Mouse (Mus musculus): Measurements from ENCODE around the gene Trappc10. TPM values are rescaled to one million over a fixed set of nuclear protein-coding genes. Genes with fewer than 3 reads are reported as not detected.

The Trappc10 gene
- total RNA-seq, 2 experiments from 2014 or later = 50.7 to 53.6 TPM

DNA sequence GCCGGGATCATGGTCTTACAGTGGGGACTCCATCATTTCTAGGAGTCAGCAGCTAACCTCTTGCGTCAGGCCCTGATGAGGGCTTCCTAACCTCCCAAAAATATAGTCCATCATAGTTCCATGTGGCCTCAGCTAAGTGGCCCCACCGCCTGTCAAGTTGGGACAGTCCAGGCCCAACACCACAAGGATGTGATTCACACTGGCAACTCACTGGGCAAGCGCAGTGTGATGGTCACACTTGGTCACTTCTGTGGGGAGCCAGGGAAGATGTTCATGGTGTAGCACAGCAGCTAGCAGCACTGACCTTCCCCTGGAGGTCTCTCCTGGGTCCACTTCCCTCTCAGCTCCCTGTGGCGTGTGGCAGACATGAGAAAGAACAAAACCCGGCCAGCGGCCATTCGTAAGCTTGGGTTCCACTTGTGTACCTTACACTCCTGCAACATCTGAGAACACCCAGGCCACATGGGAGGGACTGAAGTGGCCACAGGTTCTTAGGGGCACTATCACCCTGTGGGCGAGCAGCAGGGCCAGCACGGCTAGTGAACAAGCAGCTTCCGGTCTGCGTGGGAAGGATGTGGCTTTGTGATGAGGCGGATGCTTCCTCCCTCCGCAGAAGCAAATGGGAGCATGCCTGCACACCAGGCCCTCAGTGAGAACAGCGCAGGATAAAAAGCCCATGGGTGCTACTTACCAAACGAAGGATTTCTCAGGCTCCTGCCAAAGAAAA is 83.9 kb downstream of the Trappc10 start:
- DNase-seq = peak; percentile 34 to 36

DNA sequence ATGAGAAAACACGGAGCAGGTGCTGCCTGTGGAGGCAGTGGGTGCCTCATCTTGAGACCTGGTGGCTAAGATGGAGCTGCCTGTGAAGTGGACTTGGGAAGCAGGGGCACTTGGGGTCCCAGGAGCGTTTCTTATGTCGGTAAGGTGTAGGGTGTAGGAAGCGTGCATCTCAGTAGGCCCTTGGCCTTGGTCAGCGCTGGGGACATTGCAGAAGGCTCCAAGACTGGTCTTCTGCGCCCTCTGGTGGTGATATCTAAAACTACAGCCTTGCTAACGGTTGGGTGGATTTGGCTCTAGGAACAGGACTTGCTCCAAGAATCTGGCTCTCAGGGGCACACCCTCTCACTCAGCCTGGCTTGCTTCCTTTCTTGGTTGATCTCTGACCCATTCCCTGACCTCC is 84.5 kb downstream of the Trappc10 start:
- DNase-seq = peak; percentile 86 to 88

DNA sequence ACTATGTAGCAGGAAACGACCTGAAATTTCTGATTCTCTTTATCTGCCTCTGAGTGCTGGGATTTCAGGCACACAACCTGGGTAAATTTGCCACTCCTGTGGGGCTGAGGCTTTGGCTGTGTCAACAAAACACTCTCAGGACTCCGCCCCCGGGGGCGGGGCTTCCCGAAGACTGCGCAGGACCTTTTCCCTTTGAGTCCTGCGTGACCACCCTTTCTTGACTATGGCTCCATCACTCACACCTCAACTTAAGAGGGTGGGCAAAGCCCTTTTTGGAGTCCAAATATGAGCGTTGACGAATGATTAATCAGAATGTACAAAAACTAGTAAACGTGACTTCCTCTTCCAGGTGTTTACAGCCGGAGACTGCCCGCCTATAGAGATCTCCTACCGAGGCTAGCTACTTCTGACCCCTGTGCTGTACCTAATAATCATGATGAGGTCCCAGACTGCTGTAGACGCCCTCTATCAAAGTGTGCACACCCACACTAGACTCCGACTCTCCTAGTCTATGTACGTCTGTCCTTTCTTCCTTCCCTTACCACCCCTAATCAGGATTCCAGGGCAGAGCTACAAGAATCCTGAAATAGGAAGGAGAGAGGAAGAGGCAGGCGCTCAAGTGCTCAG is 85.1 kb downstream of the Trappc10 start:
- peak; percentile 79 to 89 for DNase-seq

DNA sequence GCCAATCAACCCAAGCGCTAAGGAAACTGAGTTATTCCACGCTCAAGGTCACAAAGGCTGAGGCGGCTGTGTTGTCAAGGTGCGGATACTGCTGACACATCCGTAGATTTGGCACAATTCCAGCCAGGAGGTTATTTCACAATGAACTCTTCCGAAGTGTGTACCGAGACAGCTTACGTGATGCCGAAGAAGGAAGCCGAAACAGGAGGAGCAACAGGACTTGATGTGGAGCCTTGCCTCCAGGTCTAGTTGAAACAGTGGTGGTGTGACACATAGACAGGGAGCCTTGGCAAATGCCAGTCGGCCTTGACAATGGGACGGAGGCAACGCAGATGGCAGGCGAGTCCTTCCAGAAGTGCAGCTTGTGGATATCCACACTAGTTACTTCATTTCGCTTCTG is 86.4 kb downstream of the Trappc10 start:
- DNase-seq = peak; percentile 60 to 73

DNA sequence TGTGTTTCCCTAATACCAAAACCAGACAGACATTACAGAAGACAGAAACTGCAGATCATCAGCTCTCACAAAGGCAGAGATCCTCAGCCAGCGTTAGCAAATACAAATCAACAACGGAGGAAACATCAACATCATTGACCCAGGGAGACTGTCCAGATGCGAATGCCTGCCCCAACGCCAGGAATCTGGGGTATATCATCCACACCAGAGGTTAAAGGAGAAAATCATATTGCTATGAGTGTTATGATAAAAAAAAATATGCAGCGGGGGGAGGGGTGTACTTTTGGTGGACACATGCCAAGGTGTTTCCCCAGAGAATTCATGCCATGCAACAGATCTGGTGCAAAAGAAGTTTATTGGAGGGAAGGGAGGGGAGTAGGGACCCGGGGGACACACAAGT is 87.5 kb downstream of the Trappc10 start:
- no peak for DNase-seq

DNA sequence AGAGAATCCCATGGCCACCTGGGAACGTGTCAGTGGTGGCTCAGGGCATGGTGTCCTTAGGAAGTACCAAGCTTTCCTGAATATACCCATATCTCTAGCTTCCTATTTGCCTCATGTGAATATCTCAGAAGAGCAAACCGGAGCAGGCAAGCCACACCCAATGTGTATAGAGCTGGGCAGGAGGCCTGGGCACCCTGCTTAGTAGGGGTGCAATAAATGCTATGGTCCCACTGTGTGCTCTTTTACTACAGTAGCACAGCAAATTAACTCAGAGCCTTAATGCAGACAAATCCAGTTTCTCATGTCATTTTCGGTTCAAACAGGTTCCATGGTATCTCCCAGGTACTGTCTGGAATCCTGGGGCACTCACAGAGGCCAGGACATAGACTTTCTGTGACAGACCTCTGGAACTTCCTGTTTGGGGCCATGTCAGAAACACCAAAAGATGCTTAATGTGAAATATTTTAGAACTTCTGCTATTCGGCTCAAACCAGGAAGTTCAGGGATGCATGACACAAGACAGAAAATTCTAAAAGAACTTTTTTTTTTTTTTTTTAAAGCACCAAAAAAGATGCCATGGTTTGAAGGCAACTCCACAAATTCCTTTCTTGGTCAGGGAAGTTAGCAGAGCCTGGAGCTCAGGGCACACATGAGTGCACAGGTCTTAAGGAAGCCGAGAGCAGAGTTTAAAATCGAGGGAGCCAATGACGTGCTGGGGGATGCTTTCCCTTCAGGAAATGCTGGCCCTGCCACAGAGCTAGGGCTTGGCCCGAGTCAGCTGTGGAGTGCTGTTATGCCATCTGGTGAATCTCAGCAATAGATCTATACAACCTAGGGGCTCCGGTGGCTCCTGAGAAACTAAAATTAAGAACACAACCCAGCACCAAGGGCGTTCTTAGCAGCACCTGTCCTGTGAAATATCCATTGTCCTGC is 95.3 kb downstream of the Trappc10 start:
- DNase-seq = no peak

DNA sequence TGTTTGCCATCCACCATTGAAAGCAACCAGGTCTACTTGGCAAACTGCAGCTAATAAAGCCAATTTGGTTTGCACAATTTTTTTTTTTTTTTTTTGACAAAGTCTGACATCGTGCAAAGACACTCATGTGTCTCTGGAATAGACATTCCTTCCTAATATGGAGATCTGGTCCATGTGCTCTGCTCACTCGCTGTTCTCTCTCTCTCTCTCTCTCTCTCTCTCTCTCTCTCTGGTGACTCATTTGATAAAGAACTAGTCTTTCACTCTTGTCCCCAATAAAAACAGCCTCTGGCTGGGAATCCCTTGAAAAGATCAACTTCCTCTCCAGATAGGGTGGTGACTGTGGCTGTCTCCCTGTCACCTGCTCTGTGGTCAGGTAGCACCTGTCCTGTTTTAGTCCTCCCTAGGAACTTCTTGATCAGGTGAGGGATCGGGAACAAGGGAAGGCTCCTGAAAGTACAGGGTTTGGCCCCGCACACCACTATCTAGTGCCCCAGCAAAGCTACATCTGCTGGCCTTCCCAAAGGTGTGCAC is 96.5 kb downstream of the Trappc10 start:
- no peak for DNase-seq

DNA sequence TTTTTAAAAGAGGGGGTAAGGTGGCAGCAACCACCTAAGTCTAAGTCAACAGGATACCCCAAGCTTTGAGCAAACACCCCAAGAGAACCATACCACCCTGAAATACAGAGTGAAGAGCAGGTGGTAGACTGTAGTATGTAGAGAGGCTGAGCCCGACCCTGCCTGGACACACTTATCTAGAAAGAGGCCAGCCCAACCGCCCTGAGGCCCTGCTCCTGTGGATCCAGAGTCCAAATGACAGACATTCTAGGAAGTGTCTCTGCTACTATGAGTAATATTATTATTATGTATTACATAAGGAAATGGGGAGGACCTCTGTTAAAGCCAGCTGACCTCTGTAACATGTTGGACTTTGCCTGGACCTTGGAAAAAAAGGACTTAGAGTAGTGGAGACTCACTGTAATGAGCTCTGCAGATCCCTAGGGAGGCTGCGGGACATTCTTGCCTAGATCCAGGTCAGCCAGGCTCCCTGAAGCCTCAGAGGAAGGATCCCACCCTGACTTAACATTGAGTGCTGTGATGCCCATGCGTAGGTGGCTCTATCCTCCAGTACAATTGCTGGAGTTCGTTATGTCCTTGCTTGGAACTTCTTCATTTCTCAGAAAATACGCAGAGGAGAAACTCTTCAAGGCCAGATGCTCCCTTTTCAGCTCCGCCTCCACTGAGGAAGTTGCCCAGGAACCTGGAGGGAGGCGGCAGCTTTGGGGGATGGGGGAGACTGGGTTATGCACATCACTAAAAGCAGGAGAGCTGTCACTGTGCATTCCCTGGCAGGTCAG is 100.5 kb downstream of the Trappc10 start:
- DNase-seq = no peak

DNA sequence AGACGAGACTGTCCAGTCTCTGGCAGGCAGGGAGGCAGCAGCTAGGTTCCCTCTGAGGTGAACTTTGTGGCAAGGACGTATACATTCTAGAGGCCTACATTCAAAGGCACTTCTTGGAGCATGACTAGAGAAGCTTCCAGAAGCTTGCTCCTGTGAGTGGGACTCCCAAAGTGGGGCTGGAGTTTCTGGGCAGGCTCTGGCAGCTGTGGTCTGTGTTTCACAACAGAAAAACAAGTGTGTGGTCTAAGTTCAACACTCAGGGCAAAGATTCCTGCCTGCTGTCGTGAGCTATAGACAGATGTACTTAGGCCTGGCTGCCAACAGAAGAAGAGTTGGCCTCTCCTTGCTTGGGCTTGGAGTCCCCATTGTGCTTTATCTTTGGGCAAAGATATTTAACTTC is 103.6 kb downstream of the Trappc10 start:
- DNase-seq = no peak

DNA sequence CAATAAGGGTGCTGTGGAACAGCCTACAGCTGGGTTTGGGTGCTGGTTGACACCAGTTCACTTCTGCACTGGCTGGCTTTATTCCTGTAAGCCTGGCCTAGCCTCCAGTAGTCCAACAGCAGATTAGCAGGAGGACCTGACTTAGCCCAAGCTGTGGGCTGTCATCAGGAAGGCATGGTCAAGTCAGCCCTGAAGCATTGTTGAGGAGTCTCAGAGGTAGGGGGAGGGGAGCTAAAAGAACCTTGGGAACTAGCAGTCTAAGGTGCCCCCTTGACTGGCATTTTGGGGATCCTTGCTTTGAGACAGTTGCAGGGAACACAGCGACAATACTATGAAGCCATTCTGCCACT is 104.2 kb downstream of the Trappc10 start:
- no peak for DNase-seq

DNA sequence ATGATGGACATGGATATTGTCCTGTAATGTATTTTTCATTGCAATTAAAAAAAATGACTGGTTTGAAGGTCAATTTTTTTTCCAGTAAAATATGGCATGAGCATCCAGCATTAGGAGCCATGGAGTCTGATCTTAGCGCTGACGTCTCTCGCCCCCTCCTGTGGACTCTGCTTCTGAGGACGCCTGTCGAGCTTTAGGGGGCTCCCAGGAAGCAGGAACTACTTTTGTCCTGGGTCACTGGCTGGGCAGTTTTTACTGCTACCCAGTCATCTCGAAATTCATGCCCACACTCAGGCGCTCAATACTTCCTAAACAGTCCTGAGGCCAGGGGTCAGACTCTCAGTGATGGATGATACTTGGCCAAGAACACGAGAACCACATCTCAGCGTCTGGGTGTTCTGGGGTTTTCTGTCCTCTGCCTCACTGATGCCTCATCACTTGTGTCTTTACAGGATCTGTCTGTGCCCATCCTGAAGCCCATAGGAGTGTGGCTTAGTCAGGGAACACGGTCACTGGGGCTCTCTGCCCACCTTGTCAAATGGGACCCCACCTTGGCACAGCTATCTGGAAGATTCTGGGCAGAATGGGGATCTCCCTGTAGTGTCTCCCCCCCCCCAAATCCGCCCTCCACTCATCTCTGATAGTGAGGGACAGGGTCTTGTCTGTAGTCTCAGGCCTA is 104.7 kb downstream of the Trappc10 start:
- DNase-seq = no peak

DNA sequence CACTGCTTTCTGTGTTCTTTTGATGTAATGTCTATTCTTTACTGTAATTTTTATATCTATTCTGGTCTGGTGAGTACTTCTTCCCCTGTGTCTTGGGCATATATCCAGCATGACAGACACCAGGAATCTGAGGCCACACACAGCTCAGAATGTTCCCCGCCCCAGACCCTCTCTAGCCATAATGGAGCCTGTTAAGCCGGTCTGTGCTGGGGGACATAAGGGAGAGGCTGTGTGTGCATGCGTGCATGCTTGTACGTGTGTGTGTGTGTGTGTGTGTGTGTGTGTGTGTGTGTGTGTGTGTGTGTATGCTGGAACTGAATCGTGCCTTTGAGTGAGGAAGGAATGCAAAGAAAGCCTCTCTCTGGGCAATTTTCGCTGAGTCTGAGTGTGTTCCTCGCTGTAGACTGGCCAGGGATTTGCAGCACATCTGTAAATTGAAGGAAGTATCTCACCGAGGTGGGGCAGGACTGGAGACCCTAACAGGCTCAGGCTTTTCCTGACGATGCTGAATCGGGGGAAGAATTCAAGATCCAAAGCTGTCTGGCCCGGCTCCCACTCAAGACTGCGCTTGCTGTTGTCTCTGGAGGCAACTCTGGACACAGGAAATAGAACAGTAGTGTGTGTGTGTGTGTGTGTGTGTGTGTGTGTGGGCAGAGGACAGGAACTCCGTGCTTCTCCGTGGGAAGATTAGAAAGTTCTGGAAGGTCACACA is 105.5 kb downstream of the Trappc10 start:
- DNase-seq = peak in 1 of 2 experiments; percentile 69

DNA sequence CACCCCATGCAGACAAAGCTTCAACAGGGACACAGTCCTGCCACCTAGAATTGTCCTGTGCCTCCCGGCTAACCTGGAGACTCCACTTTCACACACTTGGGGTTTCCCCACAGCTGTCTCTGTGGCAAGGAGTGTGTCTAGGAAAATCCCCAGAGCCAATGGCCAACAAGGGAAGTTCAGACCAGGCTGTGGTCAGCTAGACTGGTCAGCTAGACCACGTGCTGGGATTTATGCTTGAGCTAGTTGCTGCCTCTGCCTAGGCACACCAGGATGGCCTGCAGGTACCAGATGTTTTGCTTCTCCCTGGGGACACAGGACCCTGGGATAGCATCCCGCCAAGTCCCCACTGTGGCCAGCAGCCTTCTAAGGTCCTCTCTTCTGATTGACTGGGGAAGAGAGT is 107.2 kb downstream of the Trappc10 start:
- no peak for DNase-seq

Other genes with a start within 250 kb of the Trappc10 start
- 100 to 1,000 TPM; 116 to 131 TPM for gene Pfkl, start 234.6 kb downstream of the Trappc10 start, total RNA-seq (2021)
- 10 to 100 TPM; 24.1 to 38.1 TPM for gene Dnmt3l, start 202.7 kb downstream of the Trappc10 start, total RNA-seq (2021)
- gene Aire, start 201.0 kb downstream of the Trappc10 start, total RNA-seq (2021) = not detected
- gene Icosl, start 175.3 kb downstream of the Trappc10 start, total RNA-seq (2021) = 10 to 100 TPM; 11.6 to 21.6 TPM
- gene D10Jhu81e, start 74.9 kb downstream of the Trappc10 start, total RNA-seq (2021) = 100 to 1,000 TPM; 221 to 288 TPM
- gene Pwp2, start 59.5 kb downstream of the Trappc10 start, total RNA-seq (2021) = 10 to 100 TPM; 17.9 to 22.8 TPM
- gene Agpat3, start 107.8 kb upstream of the Trappc10 start, total RNA-seq (2021) = 100 to 1,000 TPM; 293 to 406 TPM
- gene Rrp1, start 168.4 kb upstream of the Trappc10 start, total RNA-seq (2021) = 100 to 1,000 TPM; 243 to 258 TPM
- 100 to 1,000 TPM; 268 to 380 TPM for gene Cstb, start 181.0 kb upstream of the Trappc10 start, total RNA-seq (2021)
- gene Pdxk, start 220.3 kb upstream of the Trappc10 start, total RNA-seq (2021) = 10 to 100 TPM; 26.4 to 27.3 TPM

Data from adrenal gland, postnatal 36 days (tissue).